Mouse (Mus musculus) common myeloid progenitor, adult 5-6 weeks (primary cell): ENCODE measurements around the gene Samd11. TPM values are rescaled to one million over a fixed set of nuclear protein-coding genes. Genes with fewer than 3 reads are reported as not detected.

Source experiments
- ATAC-seq: replicated peaks from 2 replicates; pipeline ENCODE4 v1.8.0; 2016; ENCODE audit warnings: low read depth, mild to moderate bottlenecking, moderate TSS enrichment, inconsistent platforms; ENCODE audit not compliant: poor library complexity, severe bottlenecking
- total RNA-seq: library from RNA; stranded (forward); fragments of 200-1000, 187-1606 nt; gene quantifications from 2 replicates; pipeline ENCODE4 v1.2.3, GENCODE M21; 2017

The Samd11 gene
- total RNA-seq, 1 experiment from 2014 or later = 0.82 TPM

DNA sequence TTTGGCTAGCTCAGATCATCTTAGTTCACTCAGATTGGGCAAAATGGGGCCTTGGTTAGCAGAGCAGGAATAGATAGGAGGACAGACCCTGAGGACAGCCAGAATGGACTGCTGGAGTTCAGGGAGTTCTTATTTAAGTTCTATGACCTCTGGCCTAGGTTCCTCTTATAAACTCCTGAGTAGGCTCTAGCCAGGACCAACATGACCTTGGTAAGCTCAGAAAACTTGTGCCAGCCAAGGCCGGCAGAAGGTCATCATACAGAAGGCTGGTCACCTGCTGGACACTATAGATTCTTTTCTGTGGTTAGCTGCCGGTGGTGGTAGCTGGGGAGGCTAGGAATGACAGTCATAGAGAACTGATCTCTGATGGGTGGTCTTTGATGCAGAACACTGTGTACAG lies 39.3 kb downstream of the Samd11 start:
- ATAC-seq = no peak

DNA sequence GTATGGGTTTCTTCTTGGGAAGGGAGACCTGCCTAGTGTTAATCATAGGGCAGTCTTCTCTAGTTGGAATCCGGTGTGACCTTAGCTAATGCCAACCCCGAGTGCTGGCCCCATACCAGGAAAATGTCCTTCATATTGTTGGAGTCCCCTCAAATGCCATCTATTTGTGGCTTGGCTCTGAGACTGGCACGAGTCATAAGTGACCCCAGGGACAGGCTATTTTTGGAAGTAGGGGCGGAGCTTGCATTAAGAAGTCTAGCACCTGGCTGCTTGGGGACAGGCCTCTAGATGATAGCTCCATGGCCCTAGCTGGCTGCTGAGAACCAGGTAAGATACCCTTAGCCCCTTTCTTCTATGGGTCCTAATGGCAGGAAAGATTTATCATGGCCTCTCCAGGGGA lies 39.8 kb downstream of the Samd11 start, which contains the start of gene Perm1:
TSS of gene Perm1 (plus strand) at position 220 of the 400 bp plus-strand sequence.
- no peak for ATAC-seq

DNA sequence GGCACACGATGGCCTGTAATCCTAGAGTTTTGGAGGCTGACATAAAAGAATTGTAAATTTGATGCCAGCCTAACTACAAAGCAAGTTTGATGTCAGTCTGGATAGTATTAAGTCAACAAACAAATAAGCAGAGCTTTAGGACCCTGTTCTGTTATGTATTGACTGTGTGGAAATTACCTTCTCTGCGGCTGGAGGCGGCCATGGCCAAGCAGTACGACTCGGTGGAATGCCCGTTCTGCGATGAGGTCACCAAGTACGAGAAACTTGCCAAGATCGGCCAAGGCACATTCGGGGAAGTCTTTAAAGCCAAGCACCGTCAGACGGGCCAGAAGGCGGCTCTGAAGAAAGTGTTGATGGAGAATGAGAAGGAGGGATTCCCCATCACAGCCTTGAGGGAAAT lies 42.3 kb downstream of the Samd11 start:
- no peak for ATAC-seq

DNA sequence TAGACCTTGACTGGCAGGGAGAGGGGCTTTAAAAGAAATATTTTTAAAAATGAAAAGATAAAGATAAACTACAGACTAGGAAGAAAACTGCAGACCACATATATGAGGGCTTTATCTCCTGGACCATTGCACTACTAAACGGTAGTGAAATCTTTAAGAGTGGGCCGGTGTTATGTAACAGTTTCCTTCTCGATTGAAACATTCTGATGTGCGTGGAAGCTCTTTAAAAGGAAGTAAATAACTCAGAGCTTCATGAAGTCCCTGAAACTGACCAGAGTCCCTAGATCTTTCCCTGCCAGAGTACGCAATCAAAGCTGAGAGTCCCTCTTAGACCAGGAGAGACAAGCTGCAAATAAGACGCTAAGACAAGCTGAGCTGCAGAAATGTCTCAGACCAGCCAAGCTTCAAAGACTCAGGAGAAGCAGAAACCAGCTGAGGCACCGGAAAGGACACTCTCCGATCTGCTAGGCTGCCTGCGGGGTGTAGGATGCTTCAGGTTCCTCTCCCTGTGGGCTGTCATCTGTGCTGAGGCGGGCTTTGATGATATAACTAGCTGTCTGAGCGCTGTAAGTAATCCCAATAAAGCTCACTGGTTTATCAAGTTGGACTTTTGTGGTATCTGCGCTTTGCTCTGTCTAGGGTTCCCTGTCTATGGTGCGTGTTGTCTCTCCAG lies 45.4 kb downstream of the Samd11 start:
- peak; percentile 50 for ATAC-seq

DNA sequence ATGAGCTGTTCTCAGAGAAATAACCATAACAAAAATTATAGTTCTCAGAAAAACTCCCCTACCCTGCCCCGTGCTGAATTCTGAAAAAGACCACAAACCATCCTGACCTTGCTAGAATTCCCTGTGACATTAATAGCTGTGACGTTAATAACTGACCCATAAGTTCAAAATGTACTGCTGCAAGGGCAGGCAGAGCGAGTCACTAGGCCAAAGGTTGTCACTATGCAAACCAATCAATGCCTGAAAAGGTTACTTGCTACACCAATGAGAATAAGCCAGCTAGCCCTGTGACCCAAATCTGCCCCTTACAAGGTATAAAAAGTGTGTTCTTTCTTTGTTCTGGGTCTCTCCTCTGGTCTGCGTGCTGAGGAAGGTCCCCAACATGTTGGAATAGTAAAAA lies 46.6 kb downstream of the Samd11 start:
- ATAC-seq = no peak

DNA sequence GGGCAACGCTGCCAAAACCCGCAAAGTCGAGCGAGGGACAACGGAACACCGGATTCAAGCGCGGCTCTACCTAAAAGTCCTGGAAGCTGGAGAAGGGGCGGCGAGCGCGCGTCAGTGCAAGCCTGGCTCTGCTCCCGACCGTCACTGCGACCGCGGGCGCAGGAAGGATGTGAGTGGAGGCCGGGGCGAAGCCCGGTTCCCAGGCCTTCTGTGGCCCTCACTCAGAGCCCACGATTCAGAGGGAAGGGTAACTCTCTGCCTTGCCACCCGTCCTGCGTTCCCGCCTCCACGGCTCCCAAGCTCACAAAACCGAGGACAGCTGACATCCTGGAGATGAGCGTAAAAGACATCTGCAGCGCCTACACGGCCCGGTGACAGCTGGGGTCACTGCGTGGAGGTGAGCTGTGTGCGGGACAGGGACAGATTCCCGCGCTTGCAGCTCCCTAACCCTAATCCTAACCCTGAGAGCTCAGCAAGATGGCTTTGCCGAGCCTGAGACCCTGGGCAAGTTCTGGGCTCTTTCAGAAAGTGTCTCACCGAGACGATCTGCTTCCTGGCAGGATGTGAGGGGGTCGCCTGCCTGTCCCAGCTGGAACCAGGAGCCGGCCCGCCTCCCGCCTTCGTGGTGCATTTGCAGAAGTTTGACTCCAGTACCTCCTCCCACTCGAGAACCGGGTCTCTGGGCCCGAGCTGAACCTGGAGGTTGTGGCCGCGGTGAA lies 51.9 kb downstream of the Samd11 start:
- peak; percentile 23 for ATAC-seq

DNA sequence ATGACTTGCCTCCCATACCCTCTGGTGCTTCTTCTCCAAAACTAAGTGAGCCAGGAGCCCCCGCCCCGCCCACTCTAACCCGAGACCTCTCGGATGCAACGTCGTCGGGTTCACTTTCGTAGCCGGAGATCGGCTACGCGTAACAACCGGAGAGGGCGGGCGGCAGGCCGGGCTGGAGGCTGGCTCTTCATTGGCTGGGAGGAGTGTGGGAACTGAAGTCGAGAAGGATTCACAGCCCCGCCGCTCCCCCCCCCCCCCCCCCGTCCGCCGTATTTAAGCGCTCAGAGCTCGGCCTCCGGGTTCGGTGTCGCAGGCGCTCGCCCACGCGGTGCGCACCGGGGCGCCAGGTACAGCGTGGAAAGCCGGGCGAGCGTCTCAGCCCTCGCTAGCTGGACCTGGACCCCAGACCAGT lies 52.5 kb downstream of the Samd11 start, which contains the start of gene AW011738:
TSS of gene AW011738 (plus strand) at position 304 of the 412 bp plus-strand sequence.
- ATAC-seq = peak; percentile 74

DNA sequence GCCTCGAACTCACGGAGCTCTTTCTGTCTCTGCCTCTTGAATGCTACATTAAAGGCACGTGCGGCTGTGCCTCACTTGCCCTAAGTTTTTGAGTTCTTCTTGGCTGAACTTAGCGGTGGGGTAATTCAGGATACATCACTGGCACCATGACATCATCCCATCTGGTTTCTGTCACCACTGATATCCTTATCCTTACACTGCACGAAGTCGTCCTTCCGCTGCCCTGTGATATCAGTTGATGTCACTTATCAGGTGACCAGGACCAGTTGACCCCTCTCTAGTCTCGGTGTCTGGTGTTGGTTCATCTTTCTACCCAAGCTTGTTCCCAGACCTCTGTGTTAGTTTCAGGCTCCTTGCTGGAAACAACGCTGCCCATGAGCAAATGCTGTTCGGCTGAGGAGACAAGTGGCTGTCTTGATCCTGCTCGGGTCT lies 53.0 kb downstream of the Samd11 start:
- peak; percentile 30 for ATAC-seq

DNA sequence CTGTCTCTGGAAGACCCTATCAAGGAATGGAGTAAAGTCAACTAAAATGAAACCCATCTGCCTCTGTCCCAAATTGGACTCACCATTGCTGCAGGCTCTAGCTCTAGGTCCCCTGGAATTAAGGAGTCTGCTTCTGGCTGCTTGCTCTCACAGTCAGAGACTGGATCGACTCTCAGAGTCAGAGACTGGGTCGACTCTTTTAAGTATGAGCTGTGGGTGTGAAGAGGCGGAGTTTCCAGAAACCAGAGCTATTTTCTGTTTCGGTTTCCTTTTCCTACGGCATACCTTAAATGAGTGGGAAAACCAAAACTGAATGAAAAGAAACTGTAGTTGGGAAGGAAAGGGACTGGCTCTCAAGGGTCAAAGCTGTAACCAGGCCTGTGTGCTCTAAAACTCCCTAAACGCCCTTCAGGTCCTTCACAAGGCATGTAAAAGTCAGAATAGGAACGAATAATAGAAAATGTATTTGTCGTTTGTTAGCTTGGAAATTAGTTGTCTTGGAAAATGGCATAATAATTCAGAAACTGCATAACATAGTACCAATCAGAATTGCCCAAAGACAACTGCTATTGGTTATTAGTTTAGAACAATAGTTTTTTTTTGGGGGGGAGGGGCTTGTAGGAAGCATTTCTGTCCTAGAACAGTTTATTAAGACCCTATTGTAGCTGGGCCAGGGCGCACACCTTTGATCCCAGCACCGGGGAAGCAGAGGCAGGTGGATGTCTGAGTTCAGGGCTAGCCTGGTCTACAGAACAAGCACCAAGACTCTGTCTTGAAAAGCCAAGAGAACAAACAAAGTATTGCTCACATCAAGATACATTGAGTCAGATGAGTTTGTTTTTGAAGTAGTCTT lies 54.6 kb downstream of the Samd11 start, which contains the start of gene Isg15:
TSS of gene Isg15 (minus strand) at position 196 of the 853 bp plus-strand sequence.
- 0 out of 2 replicates have a peak, but pooled peaks have one; percentile 7 for ATAC-seq

DNA sequence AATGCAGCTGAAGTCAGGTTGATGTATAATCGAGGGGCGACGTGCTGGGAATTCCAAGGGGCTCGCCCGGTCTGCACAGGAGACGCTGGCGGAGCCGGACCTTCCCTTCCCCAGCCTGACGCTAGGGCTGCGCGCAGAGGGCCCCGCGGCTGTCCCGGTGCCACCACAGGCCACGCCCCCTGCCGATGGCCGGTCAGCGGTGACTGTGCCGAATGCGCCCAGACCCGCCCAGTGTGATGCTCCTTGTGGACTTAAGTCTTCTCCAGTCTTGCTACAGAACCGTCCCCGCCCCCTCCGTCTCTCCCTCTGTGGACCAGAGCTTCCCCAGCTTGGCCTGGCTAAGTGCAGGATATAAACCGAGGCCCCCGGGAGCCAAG lies 57.6 kb downstream of the Samd11 start:
- ATAC-seq = peak; percentile 75

DNA sequence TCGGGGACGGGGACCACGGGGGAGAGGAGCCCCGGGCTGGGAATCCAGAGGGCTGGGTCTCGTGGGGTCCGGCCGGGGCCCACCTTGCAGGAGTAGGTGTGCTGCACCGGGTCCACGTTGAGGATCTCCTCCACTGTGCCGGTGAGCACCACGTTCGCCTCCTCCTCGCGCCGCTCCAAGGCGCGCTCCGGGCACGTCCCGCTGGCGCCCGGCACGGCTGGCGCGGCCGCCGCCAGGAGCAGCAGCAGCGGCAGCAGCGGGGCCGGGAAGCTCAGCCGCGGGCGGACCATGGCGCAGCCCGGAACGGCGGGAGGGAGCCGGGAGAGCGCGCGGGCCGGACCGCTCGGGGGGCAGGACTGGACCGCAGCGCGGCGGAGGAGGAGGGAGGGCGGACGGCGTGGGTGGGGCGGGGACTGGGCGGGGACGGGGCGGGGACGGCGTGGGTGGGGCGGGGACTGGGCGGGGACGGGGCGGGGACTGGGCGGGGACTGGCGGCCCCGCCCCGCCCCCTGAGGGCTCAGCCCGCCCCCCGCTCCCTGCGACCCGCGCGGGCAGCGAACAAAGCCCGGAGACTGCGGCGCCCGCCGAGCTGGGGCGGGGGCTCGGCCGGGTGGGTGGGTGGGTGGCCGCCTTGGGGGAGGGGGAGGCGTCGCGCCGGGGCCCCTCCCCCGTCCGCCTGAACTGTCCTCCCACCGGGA lies 58.2 kb downstream of the Samd11 start, which contains the start of gene Agrn:
TSS of gene Agrn (minus strand) at position 358 of the 698 bp plus-strand sequence.
- ATAC-seq = peak; percentile 46

Other genes with a start within 250 kb of the Samd11 start
- not detected in 2 replicates for gene Tnfrsf4, start 241.8 kb downstream of the Samd11 start, total RNA-seq
- 6.1 and 9.8 TPM in 2 replicates for gene Tnfrsf18, start 229.5 kb downstream of the Samd11 start, total RNA-seq
- not detected in 2 replicates for gene Ttll10, start 196.2 kb downstream of the Samd11 start, total RNA-seq
- gene 9430015G10Rik, start 145.7 kb downstream of the Samd11 start, total RNA-seq = 34.1 and 42.2 TPM in 2 replicates
- gene Rnf223, start 125.1 kb downstream of the Samd11 start, total RNA-seq = 0.05 TPM in 1 of 2 replicates, not detected in the other
- 1.5 and 2.0 TPM in 2 replicates for gene Agrn, start 58.2 kb downstream of the Samd11 start, total RNA-seq
- gene Isg15, start 54.8 kb downstream of the Samd11 start, total RNA-seq = 3.7 TPM in 1 of 2 replicates, not detected in the other
- 0.18 and 3.1 TPM in 2 replicates for gene AW011738, start 52.4 kb downstream of the Samd11 start, total RNA-seq
- 0.09 TPM in 1 of 2 replicates, not detected in the other for gene Perm1, start 39.8 kb downstream of the Samd11 start, total RNA-seq
- gene Plekhn1, start 20.8 kb downstream of the Samd11 start, total RNA-seq = 12.9 and 16.8 TPM in 2 replicates
- 141 and 157 TPM in 2 replicates for gene Noc2l, start 19.6 kb downstream of the Samd11 start, total RNA-seq
- not detected in 2 replicates for gene Vmn2r-ps159, start 75.4 kb upstream of the Samd11 start, total RNA-seq